Mouse (Mus musculus) ovary, postnatal 36 days (tissue): ENCODE data around the gene Mpv17l.
A peak's percentile ranks its signal among the peaks of the same experiment; 100 is the strongest.
"Not testable (repeated sequence)": the region's sequence is repeated elsewhere in the genome, so short reads cannot be mapped to it uniquely, and the experiment has no call there.

Source experiments
- DNase-seq: peaks from one replicate; pipeline ENCODE4 v3.0.0; 2022; ENCODE audit warnings: low spot score, mixed read lengths

Gene Mpv17l

GRCm38 (mm10) chr16:13902888-13903483 is at the start of gene Mpv17l, which contains the start of gene Pdxdc1:
Mpv17l (plus strand) TSS chr16:13903161.
Pdxdc1 (minus strand) TSS chr16:13903131.
- DNase-seq = peak; percentile 98

- no peak for DNase-seq
Observed at GRCm38 (mm10) chr16:13853886-13854285, 49.1 kb upstream of the Mpv17l start.

DNA sequence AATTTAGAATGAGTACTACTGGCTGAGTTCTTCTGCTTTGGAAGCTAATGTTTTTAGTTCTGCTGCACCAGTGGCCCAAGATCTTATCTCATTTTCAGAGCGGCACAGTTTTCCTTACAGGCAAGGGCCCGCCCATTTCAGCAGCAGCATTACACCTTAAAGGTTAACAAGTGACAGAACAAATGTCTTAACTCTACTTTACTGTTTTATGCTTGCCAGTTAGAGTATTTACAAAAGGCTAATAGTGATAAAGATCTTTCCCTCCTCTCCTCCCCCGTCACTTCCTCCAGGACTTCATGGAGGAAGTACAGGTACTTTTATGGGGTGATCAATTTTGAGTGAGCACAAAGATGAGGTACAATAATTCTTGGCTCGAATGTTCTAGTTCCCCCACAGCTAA is 36.9 kb upstream of the Mpv17l start:
- no peak for DNase-seq

- no peak for DNase-seq
Observed at GRCm38 (mm10) chr16:13866616-13867015, 36.3 kb upstream of the Mpv17l start.

DNA sequence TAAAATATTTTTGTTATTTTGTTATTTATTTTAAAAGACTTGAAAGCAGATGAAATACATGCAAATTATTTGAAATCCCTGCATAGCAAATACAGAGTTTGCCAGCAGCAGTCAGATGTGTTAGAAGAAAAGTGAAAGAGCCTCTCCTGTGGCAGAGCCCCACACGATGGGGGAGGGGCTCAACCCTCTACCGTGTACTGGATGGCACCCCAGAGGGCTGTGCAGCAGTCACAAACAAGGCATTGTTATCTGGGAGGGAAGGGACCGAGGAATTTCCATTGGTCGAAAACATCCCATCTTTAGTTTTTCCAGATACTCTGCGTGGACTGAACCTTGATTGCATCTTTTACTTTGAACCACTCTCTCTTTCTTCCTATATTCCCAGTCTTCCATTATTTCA is 35.6 kb upstream of the Mpv17l start:
- not testable (repeated sequence) for DNase-seq

- DNase-seq = no peak
Observed at GRCm38 (mm10) chr16:13867910-13868514, 34.9 kb upstream of the Mpv17l start.

- DNase-seq = no peak
Observed at GRCm38 (mm10) chr16:13875483-13875882, 27.5 kb upstream of the Mpv17l start.

- DNase-seq = no peak
Observed at GRCm38 (mm10) chr16:13883094-13883774, 19.7 kb upstream of the Mpv17l start.

GRCm38 (mm10) chr16:13890449-13890848 is 12.5 kb upstream of the Mpv17l start:
- no peak for DNase-seq

DNA sequence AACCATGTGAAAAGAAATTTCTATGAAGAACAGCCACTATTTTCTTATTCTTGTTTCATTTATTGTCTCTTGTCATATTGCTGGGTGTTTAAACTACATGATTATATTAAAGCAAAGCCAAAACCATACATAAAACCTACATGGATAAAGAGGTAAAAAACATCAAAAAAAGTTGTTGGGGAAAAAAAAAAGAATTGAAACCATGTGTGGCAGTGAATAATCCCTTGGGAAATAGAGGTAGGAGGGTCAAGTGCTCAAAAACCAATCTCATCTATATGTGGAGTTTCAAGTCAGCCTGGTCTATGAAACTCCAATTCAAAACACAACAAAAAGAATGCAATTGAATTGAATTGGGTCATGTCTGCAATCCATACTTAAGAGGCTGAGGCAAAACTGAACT is 10.1 kb upstream of the Mpv17l start:
- DNase-seq = no peak

- DNase-seq = no peak
Observed at GRCm38 (mm10) chr16:13894097-13894496, 8.9 kb upstream of the Mpv17l start.

DNA sequence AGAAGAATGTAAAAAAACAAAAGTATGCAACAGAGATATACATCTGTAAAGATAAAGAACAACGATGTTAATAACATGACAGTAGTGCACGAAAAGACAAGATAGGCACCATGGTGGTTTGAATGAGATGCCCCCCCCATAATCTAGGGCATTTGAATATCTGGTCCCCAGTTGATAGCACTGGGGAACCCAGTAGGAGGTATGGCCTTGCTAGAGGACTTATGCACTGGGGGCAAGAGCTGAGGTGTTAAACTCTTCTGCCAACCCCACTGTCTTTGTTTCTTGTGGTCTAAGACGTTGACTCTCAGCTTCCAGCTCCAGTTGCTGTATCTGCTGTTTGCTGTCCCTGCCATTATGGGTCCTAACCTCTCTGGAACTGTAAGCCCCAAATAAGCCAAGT is 7.2 kb upstream of the Mpv17l start:
- DNase-seq = no peak

GRCm38 (mm10) chr16:13896357-13896756 is 6.6 kb upstream of the Mpv17l start:
- no peak for DNase-seq

DNA sequence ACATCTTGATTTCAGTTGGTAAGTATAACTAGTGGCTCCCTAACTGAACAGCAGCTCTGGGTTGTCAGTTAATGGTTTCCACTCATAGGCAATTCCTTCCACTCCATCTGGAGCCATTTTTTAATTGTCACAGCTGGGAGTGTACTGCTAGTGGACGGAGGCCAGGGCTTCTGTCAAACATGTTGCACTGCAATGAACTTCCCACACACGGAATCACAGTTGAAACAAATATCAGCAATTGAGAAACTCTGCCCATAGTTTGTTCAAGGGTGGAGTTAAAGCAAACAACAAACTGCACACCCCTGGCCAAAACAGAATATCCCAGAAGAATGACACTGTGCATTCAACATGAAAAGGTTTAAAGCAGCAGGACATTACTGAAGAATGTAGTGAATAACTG is 4.0 kb upstream of the Mpv17l start:
- DNase-seq = peak; percentile 7

DNA sequence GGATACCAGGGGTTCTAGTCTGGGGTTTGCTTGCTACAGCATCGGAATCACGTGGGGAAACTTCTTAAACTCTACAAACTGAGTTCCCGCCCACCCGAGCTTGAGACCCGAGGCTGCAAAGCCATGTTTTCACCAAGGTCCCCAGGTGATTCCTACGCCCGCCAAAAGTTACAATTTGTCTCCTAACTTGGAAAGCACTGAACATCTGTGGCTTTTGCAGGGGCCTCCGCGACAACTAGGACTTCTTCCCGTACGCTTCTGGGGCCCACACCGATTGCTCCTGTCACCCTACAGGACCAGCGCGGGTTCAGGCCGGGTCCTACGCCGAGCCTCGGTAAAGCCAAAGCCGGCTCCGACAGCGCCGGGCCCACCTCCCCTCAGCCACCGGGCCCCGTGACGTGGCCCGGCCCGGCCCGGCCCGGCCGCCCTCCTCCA is 547 bp upstream of the Mpv17l start:
- DNase-seq = no peak

- no peak for DNase-seq
Observed at GRCm38 (mm10) chr16:13903488-13903887, 527 bp downstream of the Mpv17l start.

DNA sequence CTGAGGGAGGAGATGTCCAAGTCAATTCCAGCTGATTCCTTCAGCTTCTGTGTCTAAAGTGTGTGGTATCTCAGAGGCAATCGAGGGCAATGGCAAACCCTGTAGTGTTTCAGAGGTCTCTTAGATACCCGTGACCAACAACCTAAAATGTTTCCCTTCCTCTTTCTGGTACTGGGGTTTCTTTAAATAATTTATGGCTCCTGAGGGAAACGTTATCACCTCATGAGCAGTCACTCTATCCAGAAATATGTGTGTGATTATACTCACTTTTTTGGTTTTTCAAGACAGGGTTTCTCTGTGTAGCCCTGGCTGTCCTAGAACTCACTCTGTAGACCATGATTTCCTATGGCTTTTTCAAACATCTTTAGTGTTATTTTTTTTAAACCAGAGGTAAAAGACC is 4.3 kb downstream of the Mpv17l start:
- no peak for DNase-seq

GRCm38 (mm10) chr16:13920093-13920492 is 17.1 kb downstream of the Mpv17l start:
- no peak for DNase-seq

DNA sequence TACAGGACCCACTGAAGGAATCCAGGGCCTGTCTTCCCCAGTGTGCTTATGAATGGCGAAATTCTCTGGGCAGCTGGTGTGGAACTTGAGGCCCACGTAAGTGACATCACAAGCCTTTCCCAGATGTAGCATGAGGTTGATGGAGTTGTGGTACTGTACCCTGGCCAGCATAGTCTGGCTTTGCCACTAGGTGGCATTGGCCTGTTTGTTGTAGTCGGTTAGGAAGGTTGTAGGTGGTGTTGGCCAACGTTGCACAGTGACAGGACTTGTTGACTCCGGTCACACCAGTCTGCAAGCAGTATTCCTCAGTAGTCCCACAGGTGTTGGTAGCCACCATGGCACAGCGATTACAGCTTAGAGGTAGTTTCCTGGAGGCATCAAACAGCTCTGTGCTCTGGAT is 18.1 kb downstream of the Mpv17l start:
- no peak for DNase-seq

- no peak for DNase-seq
Observed at GRCm38 (mm10) chr16:13921781-13922180, 18.8 kb downstream of the Mpv17l start.

DNA sequence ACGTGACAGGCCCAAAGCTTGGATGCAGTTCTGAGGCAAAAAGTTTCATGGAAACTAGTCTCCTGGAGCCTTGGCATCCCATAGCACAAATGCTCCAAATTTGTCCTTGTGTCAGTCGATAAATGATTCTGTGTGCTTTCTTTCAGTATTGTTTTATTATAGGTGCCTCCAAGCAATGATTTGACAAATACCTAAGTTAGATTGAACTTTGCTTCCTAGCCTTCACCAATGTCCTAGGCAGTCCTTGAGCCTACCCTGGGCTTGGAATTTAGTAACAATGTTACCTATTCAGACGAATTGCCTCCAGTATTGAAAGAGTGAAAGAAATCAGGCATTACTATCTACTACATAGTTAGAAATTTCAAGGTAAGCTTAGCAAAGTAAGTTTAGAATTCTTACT is 19.5 kb downstream of the Mpv17l start:
- DNase-seq = not testable (repeated sequence)

- DNase-seq = not testable (repeated sequence)
Observed at GRCm38 (mm10) chr16:13922966-13923365, 20.0 kb downstream of the Mpv17l start.

DNA sequence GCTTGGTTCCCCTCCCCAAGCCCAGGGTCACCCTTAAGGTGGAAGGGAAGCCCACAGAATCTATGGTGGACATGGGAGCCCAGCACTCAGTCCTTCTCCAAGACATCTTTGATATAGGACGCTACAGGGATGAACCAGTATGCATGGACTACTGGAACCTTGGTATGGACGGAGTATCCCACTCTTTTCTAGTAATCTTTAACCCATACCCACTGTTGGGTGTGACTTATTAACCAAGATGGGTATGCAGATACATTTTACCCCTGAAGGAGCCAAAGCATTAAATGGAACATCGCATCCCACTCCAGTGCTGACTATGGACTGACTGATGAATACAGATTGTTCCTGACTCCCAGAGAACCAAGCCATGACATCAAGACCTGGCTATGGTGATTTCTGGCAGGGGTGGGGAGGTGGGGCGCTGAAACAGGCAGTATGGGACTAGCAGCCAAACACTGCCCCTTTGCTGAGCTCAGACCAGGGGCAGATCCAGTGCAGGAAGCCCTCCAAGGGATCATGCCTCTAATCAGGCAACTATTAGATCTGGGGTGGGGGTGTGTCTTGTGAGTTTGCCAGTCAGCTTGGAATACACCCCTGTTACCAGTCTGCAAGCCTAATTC is 24.6 kb downstream of the Mpv17l start:
- DNase-seq = no peak
